Mouse (Mus musculus) embryo, embryonic 11 days (tissue): ENCODE data around the gene Hat1.

Experiments used
- DNase-seq: peaks from one replicate; pipeline ENCODE4 v3.0.0-alpha.2; 2015

Hat1 gene

DNA sequence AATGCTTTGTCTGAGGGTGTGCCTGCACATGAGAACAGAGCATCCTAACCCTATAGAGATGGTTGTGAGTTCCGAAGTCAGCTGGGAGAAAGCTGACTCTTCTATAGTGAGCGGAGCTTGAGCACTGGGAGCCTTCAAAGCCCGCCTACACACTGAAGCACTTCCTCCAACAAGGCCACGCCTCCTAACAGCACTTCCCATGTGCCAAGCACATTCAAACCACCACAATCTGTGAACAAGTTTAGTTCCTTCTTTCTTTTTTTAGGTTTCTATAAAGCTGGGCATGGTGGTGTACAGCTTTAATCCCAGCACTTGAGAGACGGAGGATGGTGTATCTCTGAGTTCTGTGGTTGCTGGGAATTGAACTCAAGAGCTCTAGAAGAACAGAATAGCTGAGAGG, 11.3 kb upstream of the Hat1 start:
- no peak for DNase-seq

DNA sequence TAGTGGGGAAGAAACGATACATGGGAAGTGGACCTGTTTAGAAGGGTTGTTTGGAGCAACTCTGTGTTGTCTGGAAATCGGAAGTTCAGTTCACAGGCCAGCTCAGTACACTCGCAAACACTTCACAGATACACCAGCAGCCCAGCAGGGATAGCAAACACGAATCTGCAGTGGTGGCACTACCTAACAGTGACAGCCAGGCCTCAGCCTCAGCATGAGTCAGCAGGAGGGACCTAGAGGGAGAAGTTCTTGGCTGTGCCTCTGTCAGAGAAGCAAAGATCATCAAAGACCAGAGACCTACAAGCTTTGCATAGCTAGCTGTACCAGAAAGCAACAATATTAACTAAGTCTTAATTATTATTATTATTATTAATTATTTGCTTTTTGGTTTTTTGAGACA, 6.8 kb upstream of the Hat1 start:
- no peak for DNase-seq

DNA sequence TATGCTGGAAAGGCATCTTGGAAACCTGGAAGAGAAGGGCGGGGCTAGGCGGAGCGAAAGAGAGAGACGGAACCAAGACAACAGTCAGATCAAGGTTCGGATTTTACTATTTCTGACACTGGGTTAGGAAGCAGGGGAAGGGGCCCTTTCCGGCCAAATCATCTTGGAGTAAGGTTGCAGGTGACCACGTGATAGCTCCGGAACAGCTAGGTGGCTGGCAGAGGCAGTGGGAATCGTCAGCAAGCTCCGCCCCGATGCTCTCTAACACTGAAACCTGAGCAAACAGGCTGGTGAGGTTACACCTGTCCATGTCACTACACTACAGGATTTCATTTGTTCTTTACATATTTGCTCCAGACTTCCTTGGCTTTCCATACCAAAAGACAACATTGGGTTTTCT, 4.9 kb upstream of the Hat1 start:
- no peak for DNase-seq

DNA sequence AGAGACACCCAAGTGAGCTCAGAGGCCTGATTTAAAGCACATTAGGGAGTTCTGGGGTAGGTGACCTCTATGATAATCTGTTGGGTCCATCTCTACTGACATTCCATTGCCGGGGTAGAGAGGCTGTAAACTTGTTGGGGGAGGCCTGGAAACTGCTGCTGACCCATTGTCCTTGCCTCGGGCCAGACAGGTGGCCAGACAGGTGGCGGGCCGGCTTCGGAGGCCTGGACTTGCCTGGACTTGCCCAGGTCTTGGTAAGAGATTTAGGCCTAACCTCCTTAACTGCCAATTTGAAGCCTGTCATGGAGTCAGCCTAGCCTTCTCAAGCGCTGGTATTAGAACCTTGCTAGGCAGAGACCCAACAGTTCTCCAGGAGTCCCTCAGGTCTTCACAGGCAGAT, 992 bp upstream of the Hat1 start:
- no peak for DNase-seq

DNA sequence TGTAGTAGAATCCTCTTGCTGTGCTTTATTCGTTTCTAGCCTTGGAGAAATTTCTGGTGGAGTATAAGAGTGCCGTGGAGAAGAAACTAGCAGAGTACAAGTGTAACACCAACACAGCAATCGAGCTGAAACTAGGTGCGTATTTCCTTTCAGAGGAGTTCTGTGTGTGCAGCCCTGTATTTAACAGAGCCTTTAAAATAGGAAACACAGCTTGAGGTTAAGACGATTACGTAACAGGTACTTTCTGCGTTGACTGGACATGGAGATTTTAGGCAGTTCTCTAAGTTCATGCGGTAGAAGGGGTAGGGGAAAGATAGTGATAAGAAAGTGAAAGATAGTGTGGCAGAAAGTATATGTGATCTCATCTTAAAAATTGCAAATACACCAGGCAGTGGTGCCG, 1.1 kb downstream of the Hat1 start:
- DNase-seq, result no peak

- DNase-seq, result no peak
Observed at GRCm38 (mm10) chr2:71405613-71406012, 16.9 kb downstream of the Hat1 start.

- DNase-seq, result no peak
Observed at GRCm38 (mm10) chr2:71418760-71419280, 30.1 kb downstream of the Hat1 start.

DNA sequence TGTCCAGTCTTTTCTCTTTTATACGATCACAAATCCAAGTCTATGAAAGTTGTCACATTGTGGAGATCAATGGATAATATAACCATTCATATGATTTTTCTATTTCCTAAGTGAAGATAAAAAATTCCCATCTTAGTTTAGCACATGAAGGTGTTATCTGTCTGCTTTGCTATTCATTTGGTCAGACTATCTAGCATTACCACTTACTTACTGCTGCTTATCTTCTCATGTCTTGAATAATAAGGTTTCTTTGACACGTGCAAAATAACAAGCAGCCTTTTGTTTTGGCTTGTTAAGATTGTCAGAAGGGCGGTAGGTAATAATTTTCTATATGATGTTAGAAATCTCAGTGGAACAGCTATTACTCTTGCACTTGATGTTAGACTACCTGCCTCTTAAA, 30.6 kb downstream of the Hat1 start:
- no peak for DNase-seq

DNA sequence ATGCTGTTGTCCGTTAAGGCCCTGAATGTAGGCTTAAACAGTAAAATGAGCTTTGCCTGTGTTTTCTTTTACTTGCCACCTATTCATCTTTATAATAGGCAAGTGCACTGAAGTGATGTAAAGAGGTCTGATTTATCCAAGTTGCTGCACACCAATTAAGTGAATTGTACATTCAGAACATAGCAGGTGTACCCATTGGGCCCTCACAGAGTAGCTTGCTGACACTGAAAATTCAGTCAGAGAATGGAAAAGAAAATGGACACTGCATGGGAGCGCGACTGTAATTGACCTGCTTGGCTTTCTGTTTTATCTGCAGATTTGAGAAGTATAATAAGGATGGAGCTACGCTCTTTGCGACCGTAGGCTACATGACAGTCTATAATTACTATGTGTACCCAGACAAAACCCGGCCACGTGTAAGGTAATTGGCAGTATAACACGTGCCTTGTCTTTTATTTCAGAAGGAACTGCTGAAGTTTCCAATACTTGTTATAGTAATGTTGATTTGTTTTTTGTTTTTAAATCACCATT, 32.2 kb downstream of the Hat1 start:
- DNase-seq, result no peak

- DNase-seq, result no peak
Observed at GRCm38 (mm10) chr2:71424545-71424944, 35.8 kb downstream of the Hat1 start.

DNA sequence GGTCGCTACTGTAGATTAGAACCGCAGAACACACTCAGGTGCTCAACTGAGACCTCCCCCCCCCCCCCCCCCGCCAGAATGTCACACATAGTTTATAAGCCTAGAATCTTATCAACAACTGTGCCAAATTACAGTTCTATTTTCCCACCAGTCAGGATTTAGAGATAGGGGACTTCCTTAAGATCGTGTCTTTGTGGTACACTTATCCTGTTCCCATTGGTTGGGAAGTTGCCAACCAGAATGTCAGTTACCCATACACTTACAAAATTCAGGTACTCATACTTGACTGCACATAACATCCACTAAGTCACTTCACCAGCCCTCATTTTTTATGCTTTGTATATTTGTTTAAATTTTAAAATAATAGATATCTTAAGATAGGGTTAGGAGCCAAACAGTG, 46.7 kb downstream of the Hat1 start:
- DNase-seq, result no peak

- DNase-seq, result no peak
Observed at GRCm38 (mm10) chr2:71443376-71443775, 54.6 kb downstream of the Hat1 start.

DNA sequence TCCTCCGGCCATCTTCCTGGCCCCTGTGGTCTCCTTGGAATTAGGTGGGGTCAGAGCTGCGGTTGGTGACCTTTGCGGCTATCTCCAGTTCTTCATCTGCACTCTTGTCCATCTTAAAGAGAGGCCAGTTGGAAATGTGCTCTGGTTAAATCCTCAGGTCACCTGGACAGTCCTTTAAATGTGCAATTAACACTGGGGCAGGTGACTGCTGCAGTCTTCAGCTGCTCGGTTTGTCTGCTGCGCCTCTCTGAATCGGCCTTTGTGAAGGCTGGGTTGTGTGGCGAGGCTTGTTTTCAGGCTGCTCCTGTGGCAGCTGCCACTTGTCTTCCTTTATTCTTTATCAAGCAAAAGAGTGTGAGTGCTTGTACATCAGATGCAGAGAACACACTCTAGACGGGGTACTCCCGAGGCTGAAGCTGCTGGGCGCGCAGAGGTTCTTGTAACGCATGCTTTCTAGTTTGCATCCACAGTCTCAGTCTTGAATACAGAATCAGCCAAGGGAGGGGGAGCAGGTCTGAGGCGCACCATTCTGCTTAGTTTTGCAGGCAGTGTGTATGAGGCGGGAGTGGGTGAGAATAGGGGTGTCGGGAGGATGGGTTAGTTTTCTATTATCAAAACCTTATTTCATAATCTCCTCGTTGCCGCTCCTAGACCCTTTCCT, 56.9 kb downstream of the Hat1 start:
- DNase-seq, result no peak

- peak; percentile 36 for DNase-seq
Observed at GRCm38 (mm10) chr2:71449604-71450003, 60.8 kb downstream of the Hat1 start.

GRCm38 (mm10) chr2:71451761-71452160, 63.0 kb downstream of the Hat1 start:
- peak; percentile 21 for DNase-seq

- peak; percentile 100 for DNase-seq
Observed at GRCm38 (mm10) chr2:71453161-71453916, 64.6 kb downstream of the Hat1 start, which contains the start of gene Metap1d. TSS of gene Metap1d (plus strand) at chr2:71453276.

DNA sequence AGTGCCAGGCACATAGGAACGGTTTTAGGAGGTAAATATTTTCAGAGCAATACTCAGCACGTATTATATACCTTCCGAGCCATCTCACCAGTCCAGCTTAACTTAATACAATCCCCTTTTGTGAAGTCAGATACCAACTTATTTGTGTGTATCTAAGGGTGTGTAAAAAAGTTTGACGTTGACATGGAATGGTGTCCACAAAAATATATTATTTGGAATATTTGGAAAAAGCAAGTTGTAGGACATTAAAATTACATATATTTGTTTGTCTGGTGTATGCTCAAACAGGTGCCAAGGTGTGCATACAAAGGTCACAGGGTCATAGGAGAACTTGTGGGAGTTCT, 65.1 kb downstream of the Hat1 start:
- no peak for DNase-seq

GRCm38 (mm10) chr2:71458624-71459023, 69.9 kb downstream of the Hat1 start:
- DNase-seq, result no peak

DNA sequence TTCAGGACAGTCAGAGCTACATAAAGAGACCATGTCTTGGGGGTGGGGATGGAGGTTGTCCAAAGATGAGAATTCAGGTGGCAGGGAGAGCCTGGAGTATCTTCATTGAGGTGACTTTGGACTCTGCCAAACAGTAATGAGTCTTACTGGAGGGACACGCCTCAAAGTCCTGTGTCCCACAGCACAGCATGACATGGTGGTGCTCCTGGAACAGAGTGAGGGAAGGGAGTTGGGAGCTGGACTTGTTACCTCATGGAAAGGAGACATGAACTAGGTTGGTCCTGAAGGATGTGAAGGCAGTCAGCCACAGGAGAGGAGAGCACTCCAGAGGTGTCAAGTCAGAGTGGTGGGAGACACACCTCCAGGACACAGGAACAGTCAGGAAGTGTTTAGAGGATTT, 70.9 kb downstream of the Hat1 start:
- DNase-seq, result no peak

- no peak for DNase-seq
Observed at GRCm38 (mm10) chr2:71461139-71461538, 72.4 kb downstream of the Hat1 start.

GRCm38 (mm10) chr2:71461589-71461988, 72.8 kb downstream of the Hat1 start:
- DNase-seq, result no peak

- no peak for DNase-seq
Observed at GRCm38 (mm10) chr2:71462066-71462465, 73.3 kb downstream of the Hat1 start.

DNA sequence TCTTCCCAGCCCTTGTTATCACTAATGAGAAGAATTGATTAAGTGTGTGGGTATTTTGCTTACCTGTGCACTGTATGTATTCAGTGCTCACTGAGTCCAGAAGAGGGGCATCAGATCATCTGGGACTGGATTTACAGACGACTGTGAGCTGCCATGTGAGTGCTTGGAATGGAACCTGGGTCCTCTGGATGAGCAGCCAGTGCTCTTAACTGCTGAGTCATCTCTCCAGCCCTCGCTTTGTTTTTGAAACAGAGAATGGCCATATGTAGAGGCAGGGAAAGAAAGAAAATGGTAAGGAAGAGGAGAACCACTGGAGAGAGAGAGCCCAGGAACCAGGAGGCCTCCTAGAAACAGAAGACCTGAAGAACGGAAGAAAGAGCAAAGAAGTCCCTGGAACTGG, 73.8 kb downstream of the Hat1 start:
- DNase-seq, result no peak

- no peak for DNase-seq
Observed at GRCm38 (mm10) chr2:71466103-71466502, 77.3 kb downstream of the Hat1 start.
